Mouse (Mus musculus): ENCODE measurements around the gene Gng12.

The Gng12 gene

GRCm38 (mm10) chr6:67056108-67056888 lies 160.1 kb downstream of the Gng12 start:
- no peak for DNase-seq (ENCODE audit: low spot score)

GRCm38 (mm10) chr6:67056889-67057564 lies 160.8 kb downstream of the Gng12 start:
- no peak for DNase-seq (ENCODE audit: low spot score)

- no peak for DNase-seq (ENCODE audit: low spot score)
Observed at GRCm38 (mm10) chr6:67057574-67057973, 161.4 kb downstream of the Gng12 start.

- DNase-seq (ENCODE audit: low spot score), result no peak
Observed at GRCm38 (mm10) chr6:67057991-67058696, 161.9 kb downstream of the Gng12 start.

GRCm38 (mm10) chr6:67060057-67060456 lies 163.9 kb downstream of the Gng12 start:
- DNase-seq (ENCODE audit: low spot score), result no peak

GRCm38 (mm10) chr6:67069219-67069762 lies 173.1 kb downstream of the Gng12 start:
- no peak for DNase-seq (ENCODE audit: low spot score)

GRCm38 (mm10) chr6:67069800-67070315 lies 173.7 kb downstream of the Gng12 start:
- DNase-seq (ENCODE audit: low spot score), result no peak
